8 mouse cellular contexts compared by ENCODE assay signal in genomic region chr3:116507772-116508351, GRCm38 (mm10). TPM values are rescaled to one million over a fixed set of nuclear protein-coding genes. Genes with fewer than 3 reads are reported as not detected.
DNase-seq lines count a peak whose midpoint lies in the region; ATAC-seq lines count a peak whose summit lies in the region.

Gene Rtca, minus strand, starts transcription at chr3:116508208.

- H3K36me3 ChIP-seq in hindbrain, embryonic 16.5 days (ENCODE audit: control insufficient read depth, insufficient read depth, low read length) = peaks cover 14% of the 10 kb centered on the region
- H3K36me3 ChIP-seq in macrophage (ENCODE audit: inconsistent target) = peaks cover 29% of the 10 kb centered on the region

- peak within 1 kb of the TSS; percentile 79 for H3K4me2 ChIP-seq in hindbrain, embryonic 16.5 days (ENCODE audit: low read length)

- H3K27ac ChIP-seq in hindbrain, embryonic 16.5 days (ENCODE audit: low read depth, low read length) = peak within 1 kb of the TSS; percentile 84
- no peak within 1 kb of the TSS for H3K27ac ChIP-seq in macrophage

- no peaks in the 10 kb centered on the region for H3K9me3 ChIP-seq in hindbrain, embryonic 16.5 days (ENCODE audit: control insufficient read depth, low read length)

- H3K4me1 ChIP-seq in hindbrain, embryonic 16.5 days (ENCODE audit: control insufficient read depth, insufficient read depth, low read depth, low read length) = peaks cover 13% of the 10 kb centered on the region

- H3K79me2 ChIP-seq in macrophage (ENCODE audit: inconsistent target) = peaks cover 19% of the 10 kb centered on the region

- peak within 1 kb of the TSS; percentile 97 for H3K9ac ChIP-seq in hindbrain, embryonic 16.5 days (ENCODE audit: low read depth, low read length)

- peak within 1 kb of the TSS; percentile 94 for H3K4me3 ChIP-seq in hindbrain, embryonic 16.5 days (ENCODE audit: low read length)
- H3K4me3 ChIP-seq in macrophage (ENCODE audit: inconsistent target) = peak within 1 kb of the TSS; percentile 43

- WGBS in hindbrain, embryonic 16.5 days = under 1% methylated on average over 42 of the region's 44 CpGs
- under 1% methylated on average over 44 of the region's 44 CpGs for WGBS in macrophage (ENCODE audit: missing documents)

- peak; percentile 95 for ATAC-seq in hindbrain, embryonic 16.5 days

- peak; percentile 95 for DNase-seq in T-cell, adult 2 months (ENCODE audit: low spot score)
- DNase-seq in cerebellum, postnatal 36 days = peak; percentile 99
- peak; percentile 99 for DNase-seq in gastrocnemius, adult 18-20 months (ENCODE audit: low spot score)
- peak; percentile 98 for DNase-seq in left cerebral cortex, adult 18-20 months (ENCODE audit: low spot score in 2 of 2)
- peak; percentile 98 for DNase-seq in right cerebral cortex, adult 18-20 months
- DNase-seq in urinary bladder, postnatal 10 days (ENCODE audit: low spot score) = peak; percentile 91

- H3K27me3 ChIP-seq in hindbrain, embryonic 16.5 days (replicated peaks; ENCODE audit: control insufficient read depth, insufficient read depth, low read length) = no peaks in the 10 kb centered on the region

RNA-seq across cellular contexts. Expression of gene Rtca, which starts in this region (rescaled TPM):
- total RNA-seq in gastrocnemius, adult 18-20 months (2021) = 10 to 100 TPM; 21.7 to 25.8 TPM
- polyA plus RNA-seq in hindbrain, embryonic 16.5 days (2015; fragmentation: Nextera tagmentation; extraction: Ambion mirVana) = 113 and 121 TPM in 2 replicates
- 10 to 100 TPM; 57.0 to 61.5 TPM for total RNA-seq in left cerebral cortex, adult 18-20 months (2021)
- total RNA-seq in macrophage (2018; cell fraction: chromatin; rRNA removed) = 10 to 100 TPM in 23 of 26 experiments, 1 to 10 TPM in 3; 6.7 to 35.5 (median 21.1) TPM
- 10 to 100 TPM; 17.2 to 32.0 (median 23.8) TPM for total RNA-seq in macrophage (2018; cell fraction: cytosol; rRNA removed)
- 10 to 100 TPM in 18 of 26 experiments, 1 to 10 TPM in 8; 5.4 to 23.2 (median 13.6) TPM for total RNA-seq in macrophage (2018; cell fraction: nucleus; rRNA removed)
- polyA plus RNA-seq in macrophage (2018) = 15.1 to 29.7 TPM (median 23.7 TPM) in 3 replicates
